Mouse (Mus musculus): Measurements from ENCODE around the gene Adgrd1. TPM values are rescaled to one million over a fixed set of nuclear protein-coding genes. Genes with fewer than 3 reads are reported as not detected.

The Adgrd1 gene
- polyA plus RNA-seq, 1 experiment from 2014 or later, result 2.4 TPM

DNA sequence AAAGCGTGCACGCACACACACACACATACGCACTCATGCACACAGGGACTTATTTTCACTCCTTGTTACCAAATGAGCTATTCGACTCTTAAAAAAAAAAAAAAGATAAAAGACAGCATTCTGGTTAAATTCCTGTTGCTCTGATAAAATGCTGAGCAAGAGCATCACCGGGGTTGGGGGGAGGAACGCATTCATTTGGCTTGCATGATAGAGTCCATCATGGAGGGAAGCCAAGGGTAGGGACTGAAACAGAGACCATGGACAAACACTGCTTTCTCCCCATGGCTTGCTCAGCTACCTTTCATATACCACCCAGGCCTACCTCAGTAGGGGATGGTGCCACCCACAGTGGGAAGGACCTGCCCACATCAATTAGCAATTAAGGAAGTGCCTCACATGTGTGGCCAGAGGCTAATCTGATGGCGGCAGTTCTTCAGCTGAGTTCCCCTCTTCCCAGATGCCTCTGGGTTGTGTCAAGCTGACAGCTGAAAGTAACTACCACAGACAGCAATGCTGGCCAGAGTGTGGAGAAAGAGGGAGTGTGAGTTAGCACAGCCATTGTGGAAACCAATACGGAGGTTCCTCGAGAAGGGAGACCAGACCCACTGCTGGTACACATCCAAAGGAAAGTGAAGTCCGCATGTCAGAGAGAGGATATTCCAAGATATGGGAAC is 68.5 kb downstream of the Adgrd1 start:
- no peak overlapping the region for H3K4me3 ChIP-seq
- no peak overlapping the region for H3K9ac ChIP-seq
- H3K4me2 ChIP-seq, result no peak overlapping the region
- H3K4me1 ChIP-seq, result peaks cover 20% of the 10 kb centered on the region
- H3K27ac ChIP-seq, result no peak overlapping the region
- H3K27me3 ChIP-seq, result no peaks in the 10 kb centered on the region
- no peak for ATAC-seq (ENCODE audit: insufficient number of reproducible peaks, low FRiP score, low TSS enrichment, low read depth)
- H3K36me3 ChIP-seq, result no peaks in the 10 kb centered on the region
- 67% methylated on average over 10 of the region's 10 CpGs for WGBS
- H3K9me3 ChIP-seq, result no peaks in the 10 kb centered on the region

DNA sequence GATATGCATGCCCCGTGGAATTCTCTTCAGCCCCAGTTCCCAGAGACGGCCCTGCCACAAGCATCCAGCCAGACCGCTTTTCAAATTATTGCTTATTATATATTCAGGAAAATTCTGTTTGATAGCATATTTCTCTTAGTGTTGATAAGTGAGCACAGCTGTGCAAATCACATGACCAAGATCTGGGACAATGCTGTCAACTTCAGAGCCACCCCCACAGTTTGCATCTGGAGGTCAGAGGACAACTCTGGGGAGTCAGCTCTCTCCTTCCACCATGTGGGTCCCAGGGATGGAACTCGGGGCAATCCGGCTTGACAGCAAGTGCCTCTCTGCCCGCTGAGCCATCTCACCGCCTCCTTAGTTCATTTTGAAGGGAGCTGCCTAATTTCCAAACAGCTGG is 69.0 kb downstream of the Adgrd1 start:
- ATAC-seq (ENCODE audit: insufficient number of reproducible peaks, low FRiP score, low TSS enrichment, low read depth), result no peak
- H3K27ac ChIP-seq, result no peak overlapping the region
- 57% methylated on average over 7 of the region's 7 CpGs for WGBS

DNA sequence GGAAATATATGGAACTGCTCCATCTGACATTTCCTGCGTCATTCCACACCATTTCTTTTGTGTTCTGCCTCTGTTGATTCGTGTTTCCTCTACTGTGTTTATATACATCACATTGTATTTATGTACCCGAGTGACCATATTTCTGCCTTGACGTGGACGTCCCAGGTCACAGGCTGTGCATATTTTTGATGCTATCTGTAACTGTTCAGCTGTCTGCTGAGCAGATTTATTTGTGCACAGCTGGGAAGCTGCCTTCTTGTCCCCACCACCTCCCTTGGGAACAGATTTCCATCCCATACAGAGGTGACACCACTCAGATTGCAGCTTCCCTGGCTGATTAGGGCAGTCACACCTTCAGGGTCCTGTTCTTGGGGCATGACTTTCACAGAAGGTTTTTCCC is 72.5 kb downstream of the Adgrd1 start:
- no peak overlapping the region for H3K27ac ChIP-seq
- 56% methylated on average over 5 of the region's 5 CpGs for WGBS
- no peak overlapping the region for H3K9ac ChIP-seq
- H3K36me3 ChIP-seq, result no peaks in the 10 kb centered on the region
- H3K4me3 ChIP-seq, result no peak overlapping the region
- H3K4me2 ChIP-seq, result no peak overlapping the region
- no peaks in the 10 kb centered on the region for H3K9me3 ChIP-seq
- H3K4me1 ChIP-seq, result peaks cover 13% of the 10 kb centered on the region
- ATAC-seq (ENCODE audit: insufficient number of reproducible peaks, low FRiP score, low TSS enrichment, low read depth), result no peak
- no peaks in the 10 kb centered on the region for H3K27me3 ChIP-seq

More for the DNA sequence above, 69.0 kb downstream of the Adgrd1 start:
- no peaks in the 10 kb centered on the region for H3K9me3 ChIP-seq
- H3K4me1 ChIP-seq, result peaks cover 20% of the 10 kb centered on the region
- no peak overlapping the region for H3K4me3 ChIP-seq
- H3K4me2 ChIP-seq, result no peak overlapping the region
- H3K36me3 ChIP-seq, result no peaks in the 10 kb centered on the region
- H3K9ac ChIP-seq, result no peak overlapping the region
- no peaks in the 10 kb centered on the region for H3K27me3 ChIP-seq

DNA sequence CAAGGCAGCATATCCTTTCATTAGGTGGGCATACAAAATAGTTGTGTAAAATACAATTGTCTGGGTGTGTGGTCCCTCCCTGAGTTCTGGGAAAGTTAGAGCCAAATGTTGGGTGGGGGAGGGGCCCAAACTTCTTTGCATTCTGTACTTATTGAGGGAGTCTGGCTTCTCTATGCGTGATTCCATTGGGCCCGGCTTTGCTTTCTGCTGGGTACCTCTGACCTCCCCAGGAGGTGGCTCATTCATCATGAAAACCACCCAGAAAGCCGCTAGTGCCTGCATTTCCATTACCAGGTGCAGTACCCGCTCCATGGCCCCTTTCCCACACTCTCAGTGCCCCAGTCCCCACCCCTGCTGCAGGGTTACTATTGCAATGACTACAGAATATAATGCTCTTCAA is 73.0 kb downstream of the Adgrd1 start:
- Histone ChIP-seq H3K4me3 (no peak overlapping the region), H3K9me3 (no peaks in the 10 kb centered on the region), H3K27me3 (no peaks in the 10 kb centered on the region), H3K36me3 (no peaks in the 10 kb centered on the region), H3K27ac (no peak overlapping the region), H3K4me1 (peaks cover 9% of the 10 kb centered on the region), H3K9ac (no peak overlapping the region), H3K4me2 (no peak overlapping the region)
- no peak for ATAC-seq (ENCODE audit: insufficient number of reproducible peaks, low FRiP score, low TSS enrichment, low read depth)
- WGBS, result 25% methylated on average over 4 of the region's 4 CpGs

DNA sequence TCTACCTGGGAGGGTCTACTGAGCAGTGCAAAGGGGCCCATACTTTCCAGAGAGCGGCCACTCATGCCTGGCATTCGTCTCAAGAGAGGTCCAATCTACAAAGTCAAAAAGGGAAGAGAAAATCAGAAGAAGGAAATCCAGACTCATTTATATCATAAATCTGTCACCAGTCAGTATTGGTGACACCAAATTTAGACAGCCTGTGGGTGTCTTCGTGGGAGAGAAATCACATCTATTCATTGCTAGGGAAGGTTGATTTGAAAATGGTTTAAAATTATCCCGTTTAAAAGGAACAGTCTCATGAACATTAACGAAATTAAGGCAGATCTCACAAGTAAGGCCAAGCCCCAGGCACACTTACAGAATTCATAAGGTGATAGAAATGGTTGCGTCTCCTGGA is 76.0 kb downstream of the Adgrd1 start:
- no peak overlapping the region for H3K27ac ChIP-seq
- H3K36me3 ChIP-seq, result no peaks in the 10 kb centered on the region
- no peak overlapping the region for H3K4me3 ChIP-seq
- no peaks in the 10 kb centered on the region for H3K27me3 ChIP-seq
- H3K9ac ChIP-seq, result no peak overlapping the region
- no peaks in the 10 kb centered on the region for H3K4me1 ChIP-seq
- H3K9me3 ChIP-seq, result no peaks in the 10 kb centered on the region
- H3K4me2 ChIP-seq, result no peak overlapping the region
- no peak for ATAC-seq (ENCODE audit: insufficient number of reproducible peaks, low FRiP score, low TSS enrichment, low read depth)
- 84% methylated on average over 6 of the region's 6 CpGs for WGBS

DNA sequence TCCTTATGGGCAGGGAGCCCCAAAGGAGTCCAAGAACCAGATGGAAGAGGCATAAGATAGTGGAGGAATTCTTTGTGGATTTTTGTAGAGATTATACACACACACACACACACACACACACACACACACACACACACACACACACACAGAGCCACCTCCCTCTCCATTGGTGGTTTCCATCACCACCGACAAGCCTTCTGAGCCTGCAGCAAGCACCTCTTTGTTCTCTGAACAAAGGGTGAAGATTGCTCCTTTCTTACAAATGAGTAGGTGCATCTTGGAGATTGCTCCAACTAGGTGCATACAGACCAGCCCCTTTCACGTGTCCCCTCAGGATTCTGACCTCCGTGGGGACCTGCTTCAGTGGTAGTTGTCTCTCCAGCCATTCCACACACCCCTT is 79.4 kb downstream of the Adgrd1 start:
- no peak for ATAC-seq (ENCODE audit: insufficient number of reproducible peaks, low FRiP score, low TSS enrichment, low read depth)

DNA sequence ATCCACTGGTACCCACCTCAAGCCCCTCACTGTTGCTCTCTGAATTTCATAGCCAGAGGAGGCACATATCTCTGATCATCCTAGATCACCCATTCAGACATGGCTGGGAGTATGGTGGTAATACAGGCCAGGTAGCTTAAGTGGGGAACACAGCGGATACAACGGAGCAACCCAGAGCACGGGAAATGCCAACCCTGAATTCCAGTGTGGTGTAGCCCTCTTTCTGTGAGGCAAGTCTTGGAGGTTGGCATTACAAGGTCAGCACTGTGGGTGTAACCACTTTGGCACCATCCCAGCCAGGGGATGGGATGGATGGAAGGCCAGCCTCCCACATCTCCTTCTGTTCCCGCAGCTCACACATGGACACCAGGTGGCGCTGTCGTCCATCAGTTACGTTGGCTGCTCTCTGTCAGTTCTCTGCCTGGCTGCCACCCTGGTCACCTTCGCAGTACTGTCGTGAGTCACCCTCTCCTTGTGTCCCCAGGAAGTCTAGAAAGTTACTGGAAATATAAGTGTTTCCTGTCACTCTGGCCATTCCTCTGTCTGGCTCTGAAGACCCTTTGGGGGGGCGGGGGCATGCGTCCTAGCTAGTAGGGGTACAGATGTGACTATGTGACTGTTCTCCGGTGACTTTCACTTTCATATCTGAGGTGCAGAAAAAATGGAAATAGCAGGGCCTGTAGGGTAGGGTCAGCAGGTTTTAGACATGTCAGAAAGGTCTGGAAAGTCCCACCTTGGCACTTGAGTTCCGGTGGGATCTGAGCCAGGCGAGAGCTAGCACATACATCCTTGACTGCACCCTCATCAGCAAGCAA is 81.4 kb downstream of the Adgrd1 start:
- peak; percentile 13; the same call in 1 of the 2 replicates for ATAC-seq (ENCODE audit: insufficient number of reproducible peaks, low FRiP score, low TSS enrichment, low read depth)
- Histone ChIP-seq H3K9ac (no peak overlapping the region), H3K27me3 (peaks cover 21% of the 10 kb centered on the region; the same call in 1 of the 2 replicates), H3K4me3 (no peak overlapping the region), H3K9me3 (no peaks in the 10 kb centered on the region), H3K4me1 (peaks cover 4% of the 10 kb centered on the region; the same call in 1 of the 2 replicates), H3K36me3 (no peaks in the 10 kb centered on the region), H3K4me2 (no peak overlapping the region), H3K27ac (no peak overlapping the region)
- WGBS, result 47% methylated on average over 14 of the region's 14 CpGs

More for the DNA sequence above, 79.4 kb downstream of the Adgrd1 start:
- H3K9me3 ChIP-seq, result no peaks in the 10 kb centered on the region
- no peak overlapping the region for H3K4me2 ChIP-seq
- 46% methylated on average over 3 of the region's 3 CpGs for WGBS
- no peak overlapping the region for H3K27ac ChIP-seq
- no peak overlapping the region for H3K9ac ChIP-seq
- H3K4me1 ChIP-seq, result peaks cover 4% of the 10 kb centered on the region; the same call in 1 of the 2 replicates
- no peak overlapping the region for H3K4me3 ChIP-seq
- no peaks in the 10 kb centered on the region for H3K36me3 ChIP-seq
- peaks cover 9% of the 10 kb centered on the region; the same call in 1 of the 2 replicates for H3K27me3 ChIP-seq

DNA sequence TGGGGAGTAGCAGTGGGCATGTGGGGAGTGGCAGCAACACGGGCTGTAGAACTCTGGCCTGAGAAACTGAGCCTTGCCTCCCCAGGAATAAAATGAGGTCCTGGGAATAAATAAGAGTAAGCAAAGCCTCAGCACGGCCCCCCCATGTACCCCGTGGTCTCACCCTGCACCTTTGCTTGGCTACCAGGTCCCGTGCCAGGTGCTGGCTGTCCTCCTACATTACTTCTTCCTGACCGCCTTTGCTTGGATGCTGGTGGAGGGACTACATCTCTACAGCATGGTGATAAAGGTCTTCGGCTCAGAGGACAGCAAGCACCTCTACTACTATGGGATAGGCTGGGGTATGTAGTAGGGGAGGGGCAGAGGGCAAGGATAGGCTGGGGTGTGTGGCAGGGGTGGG is 82.8 kb downstream of the Adgrd1 start:
- no peak overlapping the region for H3K27ac ChIP-seq

DNA sequence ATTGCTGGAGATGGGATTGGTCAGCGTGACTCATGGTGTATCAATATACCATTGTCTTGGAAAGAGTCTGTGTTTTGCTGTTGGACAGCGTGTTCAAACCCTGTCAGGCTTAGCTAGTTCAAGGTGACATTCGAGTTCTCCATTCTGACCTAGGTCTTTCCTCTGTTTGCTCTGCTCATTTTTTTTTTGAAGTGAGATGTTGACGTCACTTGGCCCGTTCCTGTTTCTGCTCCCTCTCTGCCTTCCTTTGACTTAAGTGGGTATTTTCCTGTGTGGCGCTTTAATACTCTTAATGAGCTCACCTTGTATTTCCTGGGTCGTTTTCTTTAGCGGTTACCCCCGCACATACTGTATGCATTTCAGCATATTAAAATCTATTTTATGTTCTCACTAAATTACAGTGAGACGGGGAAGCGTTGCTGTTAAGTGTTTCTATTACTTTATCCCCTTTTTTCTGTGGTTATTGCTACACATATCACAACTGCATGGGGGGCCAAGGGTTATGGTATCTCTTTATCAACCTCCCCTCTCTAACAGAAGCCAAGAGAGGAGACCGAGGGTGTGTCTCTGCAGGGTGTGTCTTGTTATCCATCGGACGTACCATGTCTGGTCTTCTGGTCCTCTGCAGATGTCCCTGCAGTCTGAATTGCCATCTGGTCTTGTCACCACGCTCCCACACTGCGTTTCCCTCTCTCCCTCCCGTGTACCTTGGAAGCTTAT is 83.6 kb downstream of the Adgrd1 start:
- no peaks in the 10 kb centered on the region for H3K9me3 ChIP-seq
- H3K36me3 ChIP-seq, result no peaks in the 10 kb centered on the region
- H3K4me2 ChIP-seq, result no peak overlapping the region
- no peak overlapping the region for H3K27ac ChIP-seq
- no peak overlapping the region for H3K9ac ChIP-seq
- 55% methylated on average over 17 of the region's 17 CpGs for WGBS
- no peak overlapping the region for H3K4me3 ChIP-seq
- ATAC-seq (ENCODE audit: insufficient number of reproducible peaks, low FRiP score, low TSS enrichment, low read depth), result no peak
- H3K4me1 ChIP-seq, result peaks cover 4% of the 10 kb centered on the region; the same call in 1 of the 2 replicates
- peaks cover 21% of the 10 kb centered on the region; the same call in 1 of the 2 replicates for H3K27me3 ChIP-seq

More for the DNA sequence above, 82.8 kb downstream of the Adgrd1 start:
- Histone ChIP-seq H3K4me2 (no peak overlapping the region), H3K9ac (no peak overlapping the region), H3K27me3 (peaks cover 21% of the 10 kb centered on the region; the same call in 1 of the 2 replicates), H3K4me1 (peaks cover 4% of the 10 kb centered on the region; the same call in 1 of the 2 replicates), H3K36me3 (no peaks in the 10 kb centered on the region), H3K9me3 (no peaks in the 10 kb centered on the region), H3K4me3 (no peak overlapping the region)
- ATAC-seq (ENCODE audit: insufficient number of reproducible peaks, low FRiP score, low TSS enrichment, low read depth), result no peak
- 82% methylated on average over 6 of the region's 6 CpGs for WGBS

DNA sequence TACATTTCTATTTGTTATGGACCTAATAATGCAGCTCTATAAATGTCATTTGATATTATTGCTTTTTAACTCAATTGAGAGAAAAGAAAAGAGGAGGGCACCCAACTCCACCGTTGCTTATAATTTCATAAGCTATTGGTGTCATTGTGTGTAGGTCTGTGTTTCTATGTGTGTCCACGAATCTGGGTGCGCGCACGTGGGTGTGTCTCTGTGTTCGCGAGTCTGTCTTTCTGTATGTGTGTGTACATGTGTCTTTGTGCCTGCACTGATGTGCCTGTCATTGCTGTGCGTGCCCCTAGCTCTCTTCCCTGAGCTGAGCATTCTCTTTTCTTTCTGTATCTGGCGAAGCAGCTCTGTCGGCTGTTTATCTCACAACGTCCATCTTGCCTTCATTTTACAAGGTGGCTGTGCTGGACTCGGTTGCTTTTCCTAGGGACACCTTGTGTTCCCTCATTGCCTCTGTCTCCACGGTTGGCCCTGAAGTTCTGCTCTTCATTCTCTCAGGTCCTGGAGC is 84.2 kb downstream of the Adgrd1 start:
- H3K36me3 ChIP-seq, result no peaks in the 10 kb centered on the region
- ATAC-seq (ENCODE audit: insufficient number of reproducible peaks, low FRiP score, low TSS enrichment, low read depth), result no peak

DNA sequence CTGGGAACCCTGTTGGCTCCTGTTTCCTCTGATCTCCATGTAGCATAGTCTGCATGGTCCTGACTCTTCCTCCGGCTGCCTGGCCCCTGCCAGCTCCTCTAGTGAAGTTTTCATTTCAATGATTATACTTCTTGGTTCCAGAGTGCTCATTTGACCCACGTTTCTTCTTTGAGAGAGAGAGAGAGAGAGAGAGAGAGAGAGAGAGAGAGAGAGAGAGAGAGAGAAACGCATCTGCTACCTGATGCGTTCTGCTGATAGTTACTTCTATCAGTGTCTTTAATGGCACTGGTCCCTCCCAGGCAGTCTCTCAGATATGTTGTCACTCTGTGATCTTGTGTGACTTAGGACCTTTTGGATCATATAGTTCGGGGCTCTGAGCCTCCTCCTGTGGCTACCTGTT is 84.9 kb downstream of the Adgrd1 start:
- H3K9ac ChIP-seq, result no peak overlapping the region
- no peak overlapping the region for H3K4me3 ChIP-seq
- peaks cover 21% of the 10 kb centered on the region; the same call in 1 of the 2 replicates for H3K27me3 ChIP-seq
- H3K4me2 ChIP-seq, result no peak overlapping the region
- H3K27ac ChIP-seq, result no peak overlapping the region
- no peaks in the 10 kb centered on the region for H3K9me3 ChIP-seq
- 64% methylated on average over 5 of the region's 5 CpGs for WGBS
- no peak for ATAC-seq (ENCODE audit: insufficient number of reproducible peaks, low FRiP score, low TSS enrichment, low read depth)
- peaks cover 4% of the 10 kb centered on the region; the same call in 1 of the 2 replicates for H3K4me1 ChIP-seq
- H3K36me3 ChIP-seq, result no peaks in the 10 kb centered on the region

More for the DNA sequence above, 84.2 kb downstream of the Adgrd1 start:
- no peak overlapping the region for H3K9ac ChIP-seq
- 80% methylated on average over 13 of the region's 13 CpGs for WGBS
- H3K4me1 ChIP-seq, result peaks cover 4% of the 10 kb centered on the region; the same call in 1 of the 2 replicates
- H3K4me3 ChIP-seq, result no peak overlapping the region
- H3K4me2 ChIP-seq, result no peak overlapping the region
- H3K27ac ChIP-seq, result no peak overlapping the region
- peaks cover 21% of the 10 kb centered on the region; the same call in 1 of the 2 replicates for H3K27me3 ChIP-seq
- no peaks in the 10 kb centered on the region for H3K9me3 ChIP-seq

All from limb, embryonic 15.5 days (tissue).